13 mouse cellular contexts compared by ENCODE assay signal in genomic region chr1:59472368-59473180, GRCm38 (mm10). TPM values are rescaled to one million over a fixed set of nuclear protein-coding genes. Genes with fewer than 3 reads are reported as not detected.
DNase-seq lines count a peak whose midpoint lies in the region; ATAC-seq and TF ChIP-seq lines count a peak whose summit lies in the region.
"Had no signal": no experiment of that assay in that cellular context is flagged by ENCODE, and none has a peak within 500 bp of the region (broad histone marks: within the 10 kb centered on the region; RNA-seq: fewer than 3 reads in every experiment).

No protein-coding gene starts in this region.

- 0 out of 2 replicates have a peak, but pooled peaks have one; percentile 29 for ATAC-seq in hindbrain, postnatal 0 days
- ATAC-seq in hindbrain, embryonic 13.5 days (ENCODE audit: low FRiP score) = no peak
- ATAC-seq in liver, embryonic 12.5 days = no peak

- H3K4me2 ChIP-seq in hindbrain, postnatal 0 days (ENCODE audit: low read depth, low read length) = no peak overlapping the region
- no peak overlapping the region for H3K4me2 ChIP-seq in hindbrain, embryonic 13.5 days
- H3K4me2 ChIP-seq in liver, embryonic 12.5 days = no peak overlapping the region
- H3K4me2 ChIP-seq: heart, embryonic 15.5 days; liver, embryonic 11.5 days had no signal

- no peak for TF ChIP-seq POLR2A in ES-Bruce4 (IDR thresholded peaks at IDR 0.05; ENCODE audit: insufficient read depth, low read length)

- H3K27ac ChIP-seq in hindbrain, postnatal 0 days = no peak overlapping the region
- no peak overlapping the region for H3K27ac ChIP-seq in hindbrain, embryonic 13.5 days
- peak overlapping the region; percentile 54 for H3K27ac ChIP-seq in ES-Bruce4 (ENCODE audit: insufficient read depth, low read length)
- H3K27ac ChIP-seq in limb, embryonic 10.5 days = peak overlapping the region; percentile 73
- no peak overlapping the region for H3K27ac ChIP-seq in liver, embryonic 12.5 days
- H3K27ac ChIP-seq: heart, embryonic 15.5 days; left cerebral cortex, adult 2 months had no signal

- 21% methylated on average over 9 of the region's 11 CpGs for WGBS in hindbrain, postnatal 0 days
- WGBS in hindbrain, embryonic 13.5 days = 13% methylated on average over 10 of the region's 11 CpGs
- 6% methylated on average over 9 of the region's 11 CpGs for WGBS in limb, embryonic 10.5 days
- 28% methylated on average over 10 of the region's 11 CpGs for WGBS in liver, embryonic 12.5 days (ENCODE audit: insufficient replicate concordance)

- TF ChIP-seq CTCF in hindbrain, postnatal 0 days (IDR thresholded peaks at IDR 0.05; ENCODE audit: low read depth) = no peak
- no peak for TF ChIP-seq CTCF in E14TG2a.4 (conservative IDR thresholded peaks at IDR 0.05; ENCODE audit: low read length)
- TF ChIP-seq CTCF in ES-Bruce4 (IDR thresholded peaks at IDR 0.05; ENCODE audit: low read depth, low read length) = no peak

- H3K36me3 ChIP-seq in hindbrain, postnatal 0 days (ENCODE audit: insufficient read depth, low read length) = no peaks in the 10 kb centered on the region
- no peaks in the 10 kb centered on the region for H3K36me3 ChIP-seq in hindbrain, embryonic 13.5 days
- no peaks in the 10 kb centered on the region for H3K36me3 ChIP-seq in E14TG2a.4 (ENCODE audit: insufficient read depth, low read length)
- no peaks in the 10 kb centered on the region for H3K36me3 ChIP-seq in ES-Bruce4 (ENCODE audit: control insufficient read depth, insufficient read depth, low read length, poor library complexity, severe bottlenecking)
- no peaks in the 10 kb centered on the region for H3K36me3 ChIP-seq in limb, embryonic 10.5 days
- no peaks in the 10 kb centered on the region for H3K36me3 ChIP-seq in liver, embryonic 12.5 days
- H3K36me3 ChIP-seq: heart, embryonic 15.5 days had no signal

- H3K9ac ChIP-seq in hindbrain, postnatal 0 days (replicated peaks; ENCODE audit: low read length) = no peak overlapping the region
- no peak overlapping the region for H3K9ac ChIP-seq in hindbrain, embryonic 13.5 days
- 0 out of 2 replicates have a peak overlapping the region, but pooled peaks have one; percentile 38 for H3K9ac ChIP-seq in ES-Bruce4 (ENCODE audit: low read depth, poor library complexity, severe bottlenecking)
- no peak overlapping the region for H3K9ac ChIP-seq in liver, embryonic 12.5 days
- H3K9ac ChIP-seq: heart, embryonic 15.5 days had no signal

- no peak overlapping the region for H3K4me3 ChIP-seq in hindbrain, postnatal 0 days (ENCODE audit: low read length)
- H3K4me3 ChIP-seq in hindbrain, embryonic 13.5 days = no peak overlapping the region
- H3K4me3 ChIP-seq in E14TG2a.4 (replicated peaks; ENCODE audit: low read length) = peak overlapping the region; percentile 32; the same call in 1 of the 2 replicates
- no peak overlapping the region for H3K4me3 ChIP-seq in ES-Bruce4 (ENCODE audit: low read depth, low read length)
- H3K4me3 ChIP-seq in limb, embryonic 10.5 days = peak overlapping the region; percentile 8; the same call in 1 of the 2 replicates
- H3K4me3 ChIP-seq in liver, embryonic 12.5 days = no peak overlapping the region
- H3K4me3 ChIP-seq: heart, embryonic 15.5 days; left cerebral cortex, adult 2 months had no signal

- no peak for DNase-seq in hindbrain, postnatal 0 days (ENCODE audit: low spot score)
- DNase-seq in limb, embryonic 10.5 days (ENCODE audit: low spot score) = no peak
- no peak for DNase-seq in cerebellum, postnatal 10 days
- DNase-seq: adrenal gland, postnatal 36 days; right cerebral cortex, postnatal 4 days; thymus, postnatal 25 days had no signal

- TF ChIP-seq EP300 in ES-Bruce4 (IDR thresholded peaks at IDR 0.05; ENCODE audit: insufficient read depth, low read depth, low read length) = peak; percentile 43; the same call in 1 of the 2 replicates

- no peaks in the 10 kb centered on the region for H3K27me3 ChIP-seq in hindbrain, postnatal 0 days (ENCODE audit: insufficient read depth, low read length)
- peaks cover 9% of the 10 kb centered on the region for H3K27me3 ChIP-seq in hindbrain, embryonic 13.5 days
- H3K27me3 ChIP-seq in E14TG2a.4 (ENCODE audit: insufficient read depth, low read length) (peaks cover 25% of the 10 kb centered on the region), ES-Bruce4 (ENCODE audit: control insufficient read depth, insufficient read depth, low read length, poor library complexity, severe bottlenecking) (no peaks in the 10 kb centered on the region)
- no peaks in the 10 kb centered on the region for H3K27me3 ChIP-seq in limb, embryonic 10.5 days (ENCODE audit: low read depth, poor library complexity, severe bottlenecking)
- no peaks in the 10 kb centered on the region for H3K27me3 ChIP-seq in liver, embryonic 12.5 days (replicated peaks)

- H3K9me3 ChIP-seq in hindbrain, postnatal 0 days (ENCODE audit: low read length) = no peaks in the 10 kb centered on the region
- H3K9me3 ChIP-seq in hindbrain, embryonic 13.5 days = no peaks in the 10 kb centered on the region
- H3K9me3 ChIP-seq in E14TG2a.4 (ENCODE audit: low read length) (peaks cover 6% of the 10 kb centered on the region; the same call in 1 of the 2 replicates), ES-Bruce4 (replicated peaks; ENCODE audit: control insufficient read depth, insufficient read depth, low read length, poor library complexity, severe bottlenecking) (no peaks in the 10 kb centered on the region)
- no peaks in the 10 kb centered on the region for H3K9me3 ChIP-seq in limb, embryonic 10.5 days (replicated peaks)
- H3K9me3 ChIP-seq in liver, embryonic 12.5 days (replicated peaks) = no peaks in the 10 kb centered on the region
- H3K9me3 ChIP-seq: heart, embryonic 15.5 days had no signal

- no peaks in the 10 kb centered on the region for H3K4me1 ChIP-seq in hindbrain, postnatal 0 days (ENCODE audit: insufficient read depth, low read length)
- H3K4me1 ChIP-seq in hindbrain, embryonic 13.5 days (replicated peaks) = peaks cover 17% of the 10 kb centered on the region
- H3K4me1 ChIP-seq in E14TG2a.4 (replicated peaks; ENCODE audit: low read depth, low read length) (peaks cover 71% of the 10 kb centered on the region), ES-Bruce4 (ENCODE audit: control insufficient read depth, insufficient read depth, low read length) (peaks cover 5% of the 10 kb centered on the region)
- H3K4me1 ChIP-seq in limb, embryonic 10.5 days = peaks cover 40% of the 10 kb centered on the region
- peaks cover 15% of the 10 kb centered on the region for H3K4me1 ChIP-seq in liver, embryonic 12.5 days

RNA-seq across cellular contexts. Expression of gene Fzd7, which starts 9.7 kb away (rescaled TPM):
- 17.2 and 19.9 TPM in 2 replicates for total RNA-seq in hindbrain, postnatal 0 days (2014; rRNA removed)
- polyA plus RNA-seq in hindbrain, postnatal 0 days (2015; fragmentation: Nextera tagmentation; extraction: Ambion mirVana) = 1.4 and 1.8 TPM in 2 replicates
- polyA plus RNA-seq in hindbrain, embryonic 13.5 days (2015; fragmentation: Nextera tagmentation; extraction: Ambion mirVana) = 3.3 and 3.6 TPM in 2 replicates
- 51.7 and 54.5 TPM in 2 replicates for polyA plus RNA-seq in ES-Bruce4 (2011; ENCODE audit: insufficient read depth, insufficient read length, low read depth, missing spikeins)
- polyA plus RNA-seq in limb, embryonic 10.5 days (2016; fragmentation: Nextera tagmentation; extraction: Ambion mirVana) = 13.2 and 13.5 TPM in 2 replicates
- 5.3 and 5.4 TPM in 2 replicates for polyA plus RNA-seq in liver, embryonic 12.5 days (2016; fragmentation: Nextera tagmentation; extraction: Ambion mirVana)

RNA-seq across cellular contexts. Expression of gene Gm973, which starts 43.5 kb away (rescaled TPM):
- 9.7 and 12.5 TPM in 2 replicates for total RNA-seq in hindbrain, postnatal 0 days (2014; rRNA removed)
- polyA plus RNA-seq in hindbrain, postnatal 0 days (2015; fragmentation: Nextera tagmentation; extraction: Ambion mirVana) = 11.9 and 13.9 TPM in 2 replicates
- 7.9 and 8.6 TPM in 2 replicates for polyA plus RNA-seq in hindbrain, embryonic 13.5 days (2015; fragmentation: Nextera tagmentation; extraction: Ambion mirVana)
- polyA plus RNA-seq in ES-Bruce4 (2011; ENCODE audit: insufficient read depth, insufficient read length, low read depth, missing spikeins) = 1.9 and 2.4 TPM in 2 replicates
- 0.18 and 0.55 TPM in 2 replicates for polyA plus RNA-seq in limb, embryonic 10.5 days (2016; fragmentation: Nextera tagmentation; extraction: Ambion mirVana)
- not detected in 2 replicates for polyA plus RNA-seq in liver, embryonic 12.5 days (2016; fragmentation: Nextera tagmentation; extraction: Ambion mirVana)

Comparison
In these comparisons a context has a peak if more than half of its experiments do, and no peak if none do; other contexts are left out.
1. H3K27ac ChIP-seq: peak in ES-Bruce4 (single experiment) and limb, embryonic 10.5 days (single experiment); none in hindbrain, postnatal 0 days (single experiment), hindbrain, embryonic 13.5 days (single experiment) and liver, embryonic 12.5 days (single experiment).
2. H3K4me3 ChIP-seq: peak in E14TG2a.4 (single experiment) and limb, embryonic 10.5 days (single experiment); none in hindbrain, postnatal 0 days (single experiment), hindbrain, embryonic 13.5 days (single experiment), ES-Bruce4 (single experiment) and liver, embryonic 12.5 days (single experiment).